Mouse (Mus musculus) heart, embryonic 14.5 days (tissue): Measurements from ENCODE around the gene Agbl5. TPM values are rescaled to one million over a fixed set of nuclear protein-coding genes. Genes with fewer than 3 reads are reported as not detected.
"Not testable (repeated sequence)": the region's sequence is repeated elsewhere in the genome, so short reads cannot be mapped to it uniquely, and the experiment has no call there.

Experiments used
- ATAC-seq: fragments of 200-750 bp; cut with Nextera tagmentation; 2 replicates; pipeline ENCODE4 v1.8.0; 2017; ENCODE audit warnings: low read depth, moderate TSS enrichment; ENCODE audit not compliant: insufficient number of reproducible peaks, insufficient read depth, low FRiP score
- H3K27ac ChIP-seq, 2 experiments: fragments of 200-500 bp in 1 of 2; fragments of 300-500 bp in 1 of 2; sonication (generic) in 1 of 2; replicated peaks in 1 of 2; 2 replicates each; pipeline ENCODE4 v1.5.1; 2012 to 2014; ENCODE audit warnings: low read depth in 2 of 2, low read length in 2 of 2, control low read depth in 1 of 2, mild to moderate bottlenecking in 1 of 2, mixed read lengths in 1 of 2; ENCODE audit not compliant: control insufficient read depth in 1 of 2, insufficient read depth in 1 of 2
- H3K27me3 ChIP-seq: fragments of 300-500 bp; sonication (generic); 2 replicates; pipeline ENCODE4 v1.6.1; 2014; ENCODE audit warnings: mild to moderate bottlenecking, low read length, control low read depth; ENCODE audit not compliant: control insufficient read depth, insufficient read depth
- H3K36me3 ChIP-seq: fragments of 300-500 bp; sonication (generic); 2 replicates; pipeline ENCODE4 v1.6.1; 2014; ENCODE audit warnings: mild to moderate bottlenecking, control low read depth, low read length, mixed read lengths; ENCODE audit not compliant: control insufficient read depth, insufficient read depth
- H3K4me1 ChIP-seq, 2 experiments: fragments of 200-500 bp in 1 of 2; fragments of 300-500 bp in 1 of 2; sonication (generic) in 1 of 2; 2 replicates each; pipeline ENCODE4 v1.6.1; 2012 to 2014; ENCODE audit warnings: low read length in 2 of 2, control low read depth in 1 of 2, mixed read lengths in 1 of 2; ENCODE audit not compliant: control insufficient read depth in 2 of 2, insufficient read depth in 2 of 2
- H3K4me2 ChIP-seq: fragments of 300-500 bp; sonication (generic); 2 replicates; pipeline ENCODE4 v1.6.1; 2014; ENCODE audit warnings: mild to moderate bottlenecking, low read length
- H3K4me3 ChIP-seq, 2 experiments: fragments of 200-500 bp in 1 of 2; fragments of 300-500 bp in 1 of 2; sonication (generic) in 1 of 2; 2 replicates each; pipeline ENCODE4 v1.5.1; 2012 to 2014; ENCODE audit warnings: low read length in 2 of 2, mild to moderate bottlenecking in 2 of 2, control low read depth in 1 of 2, low read depth in 1 of 2, moderate library complexity in 1 of 2; ENCODE audit not compliant: control insufficient read depth in 1 of 2, insufficient read depth in 1 of 2
- H3K9ac ChIP-seq: fragments of 300-500 bp; sonication (generic); 2 replicates; pipeline ENCODE4 v1.6.1; 2014; ENCODE audit warnings: mild to moderate bottlenecking, low read length
- H3K9me3 ChIP-seq: fragments of 300-500 bp; sonication (generic); 2 replicates; pipeline ENCODE4 v1.6.1; 2016; ENCODE audit warnings: low read length, control low read depth; ENCODE audit not compliant: control insufficient read depth
- WGBS: fragments of 180-500 bp; shearing (Covaris S2); extraction: QIAGEN DNeasy Blood & Tissue Kit; methylation state at CpG from one replicate; pipeline ENCODE4 v1.1.7; 2014; 5-methylcytosine and 5-hydroxymethylcytosine counted together
- polyA plus RNA-seq: library from polyadenylated mRNA; unstranded; fragments of >200 nt; fragmentation: Nextera tagmentation; extraction: Ambion mirVana; gene quantifications from 2 replicates; pipeline ENCODE4 v1.2.1, GENCODE M21; 2014

Agbl5 gene
- polyA plus RNA-seq, 1 experiment from 2014 or later, result 10.8 TPM

DNA sequence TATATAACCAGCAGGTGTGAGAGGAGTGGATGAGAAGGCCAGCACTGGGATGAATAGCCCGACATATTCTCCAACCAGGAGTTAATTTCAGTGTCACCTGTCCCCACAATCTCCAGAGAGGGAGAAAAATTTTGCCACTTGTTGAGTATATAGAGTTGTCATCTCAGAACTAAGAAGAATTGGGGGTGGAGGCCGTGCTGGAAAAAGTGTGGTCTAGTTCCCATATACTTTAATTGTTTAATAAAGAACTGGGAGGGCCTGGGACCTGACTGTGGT lies 18.4 kb upstream of the Agbl5 start:
- Histone ChIP-seq H3K4me1 (peaks cover 7 to 16% of the 10 kb centered on the region in 2 experiments), H3K27me3 (no peaks in the 10 kb centered on the region), H3K36me3 (peaks cover 43% of the 10 kb centered on the region), H3K9me3 (no peaks in the 10 kb centered on the region), H3K27ac (peak overlapping the region in 1 of 2 experiments; percentile 65; a peak in 2 of 4 replicates), H3K4me2 (peak overlapping the region; percentile 82), H3K4me3 (peak overlapping the region; percentile 82 to 90), H3K9ac (peak overlapping the region; percentile 94)
- 14% methylated on average over 2 of the region's 2 CpGs for WGBS
- ATAC-seq, result no peak

DNA sequence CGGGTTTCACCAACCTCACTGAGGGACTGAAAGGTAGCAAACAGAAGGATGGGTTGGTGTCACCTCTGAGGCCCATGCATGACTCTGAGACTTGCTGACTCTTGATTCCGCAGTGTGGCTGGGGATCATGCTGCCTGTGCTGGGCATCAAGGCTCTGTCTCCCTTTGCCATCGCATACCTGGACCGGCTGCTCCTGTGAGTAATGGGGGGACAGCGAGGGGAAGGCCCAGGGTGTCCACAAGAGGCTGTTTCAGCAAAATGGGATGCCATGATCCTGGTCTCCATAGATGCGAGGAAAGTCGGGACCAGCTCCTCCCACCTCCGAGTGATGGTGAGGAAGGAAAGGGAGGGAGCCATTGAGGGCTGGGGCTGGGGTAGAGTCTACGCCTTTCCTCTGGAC lies 15.9 kb upstream of the Agbl5 start:
- H3K4me3 ChIP-seq, result no peak overlapping the region
- WGBS, result 87% methylated on average over 9 of the region's 9 CpGs
- H3K27me3 ChIP-seq, result no peaks in the 10 kb centered on the region
- no peaks in the 10 kb centered on the region for H3K9me3 ChIP-seq
- peaks cover 68% of the 10 kb centered on the region for H3K36me3 ChIP-seq
- H3K27ac ChIP-seq, result no peak overlapping the region
- no peak overlapping the region for H3K9ac ChIP-seq
- ATAC-seq, result no peak
- peaks cover 7 to 16% of the 10 kb centered on the region in 2 experiments for H3K4me1 ChIP-seq
- H3K4me2 ChIP-seq, result no peak overlapping the region

DNA sequence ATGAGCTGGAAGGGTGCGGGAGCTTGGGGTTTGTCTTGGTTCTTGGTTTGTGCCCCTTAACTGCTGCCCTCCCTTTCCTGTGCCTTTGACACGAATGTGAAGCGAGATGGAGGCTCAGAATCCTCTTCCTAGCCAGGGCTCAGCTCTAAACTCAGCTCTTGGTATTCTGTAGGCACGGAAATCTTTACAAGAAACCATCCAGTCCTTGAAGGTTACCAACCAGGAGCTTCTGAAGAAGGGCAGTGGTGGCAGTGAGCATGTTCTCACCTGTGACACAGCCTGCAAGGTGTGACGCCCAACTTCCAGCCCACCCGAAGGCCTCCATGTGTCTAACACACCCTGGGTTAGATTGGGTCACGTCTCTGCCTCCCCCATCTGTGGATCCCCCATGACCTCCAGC lies 14.1 kb upstream of the Agbl5 start:
- no peak overlapping the region for H3K4me3 ChIP-seq
- ATAC-seq, result no peak
- H3K9ac ChIP-seq, result no peak overlapping the region
- H3K4me2 ChIP-seq, result no peak overlapping the region
- 94% methylated on average over 7 of the region's 7 CpGs for WGBS
- peaks cover 74% of the 10 kb centered on the region for H3K36me3 ChIP-seq
- no peaks in the 10 kb centered on the region for H3K9me3 ChIP-seq
- no peak overlapping the region for H3K27ac ChIP-seq
- H3K4me1 ChIP-seq, result peaks cover 4 to 16% of the 10 kb centered on the region in 2 experiments
- no peaks in the 10 kb centered on the region for H3K27me3 ChIP-seq

DNA sequence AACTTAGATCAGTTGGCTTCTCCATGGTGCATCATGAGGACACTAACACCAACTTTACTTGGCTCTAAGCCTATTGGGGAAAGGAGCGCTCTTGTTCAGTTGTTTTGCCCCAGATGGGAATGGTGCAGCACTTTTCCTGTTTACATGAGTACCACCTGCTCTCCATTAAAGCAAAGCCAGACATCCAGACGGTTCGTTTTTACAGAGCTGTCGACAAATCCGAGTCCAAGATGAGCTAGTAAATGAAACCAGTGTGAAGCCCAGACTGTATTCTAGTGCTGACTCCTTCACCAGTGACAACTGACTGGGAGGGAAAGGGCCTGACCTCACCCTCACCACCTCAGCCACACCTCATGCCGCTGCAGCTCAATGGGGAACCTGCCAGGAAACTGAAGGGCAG lies 9.9 kb upstream of the Agbl5 start:
- ATAC-seq, result no peak
- Histone ChIP-seq H3K4me3 (no peak overlapping the region), H3K27ac (no peak overlapping the region), H3K4me2 (no peak overlapping the region), H3K36me3 (peaks cover 46% of the 10 kb centered on the region), H3K27me3 (no peaks in the 10 kb centered on the region), H3K4me1 (no peaks in the 10 kb centered on the region), H3K9me3 (no peaks in the 10 kb centered on the region), H3K9ac (no peak overlapping the region)
- WGBS, result 47% methylated on average over 6 of the region's 6 CpGs

DNA sequence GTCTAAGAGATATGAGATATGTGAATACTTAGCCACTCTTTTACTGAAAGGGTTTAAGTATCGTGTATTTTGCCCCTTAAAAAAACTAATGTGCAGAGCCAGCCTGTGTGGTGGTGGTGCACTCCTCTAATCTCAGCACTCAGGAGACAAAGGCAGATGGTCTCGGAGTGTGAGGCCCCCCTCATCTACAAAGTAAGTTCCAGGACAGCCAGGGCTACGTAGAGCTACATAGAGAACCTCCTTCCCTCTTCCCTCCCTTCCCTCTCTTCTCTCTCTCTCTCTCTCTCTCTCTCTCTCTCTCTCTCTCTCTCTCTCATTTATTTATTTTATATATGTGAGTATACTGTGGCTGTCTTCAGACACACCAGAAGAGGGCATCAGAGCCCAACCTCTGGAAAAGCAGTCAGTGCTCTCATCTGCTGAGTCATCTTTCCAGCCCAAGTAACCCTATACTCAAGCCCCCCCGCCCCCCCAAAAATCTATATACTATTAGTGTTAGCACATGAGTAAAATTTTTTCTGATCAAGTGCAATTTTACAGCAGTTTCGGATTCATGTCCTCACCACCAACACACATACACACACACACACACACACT lies 9.0 kb upstream of the Agbl5 start:
- no peak for ATAC-seq
- Histone ChIP-seq H3K4me3 (no peak overlapping the region), H3K4me1 (no peaks in the 10 kb centered on the region), H3K9ac (no peak overlapping the region), H3K9me3 (no peaks in the 10 kb centered on the region), H3K4me2 (no peak overlapping the region), H3K27me3 (no peaks in the 10 kb centered on the region), H3K27ac (no peak overlapping the region), H3K36me3 (peaks cover 37% of the 10 kb centered on the region)
- 73% methylated on average over 5 of the region's 5 CpGs for WGBS

DNA sequence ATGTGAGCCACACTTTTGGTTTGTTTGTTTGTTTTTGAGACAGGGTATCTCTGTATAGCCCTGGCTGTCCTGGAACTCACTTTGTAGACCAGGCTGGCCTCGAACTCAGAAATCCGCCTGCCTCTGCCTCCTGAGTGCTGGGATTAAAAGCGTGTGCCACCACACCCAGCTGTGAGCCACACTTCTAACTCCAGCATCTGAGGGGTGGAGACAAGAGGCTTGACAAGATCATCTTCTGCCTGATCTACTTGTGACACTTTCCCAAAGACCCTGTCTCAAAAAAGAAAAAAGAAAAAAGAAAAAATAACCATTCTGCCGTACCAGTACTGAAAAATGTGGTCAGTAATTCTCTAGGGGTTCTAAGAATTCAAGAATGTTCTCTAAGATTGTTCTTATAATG lies 6.7 kb upstream of the Agbl5 start:
- not testable (repeated sequence) for H3K27ac ChIP-seq, H3K27me3 ChIP-seq, H3K4me2 ChIP-seq, ATAC-seq, H3K4me1 ChIP-seq, H3K4me3 ChIP-seq, H3K9ac ChIP-seq, H3K9me3 ChIP-seq
- H3K36me3 ChIP-seq, result peaks cover 13% of the 10 kb centered on the region
- 84% methylated on average over 4 of the region's 4 CpGs for WGBS

DNA sequence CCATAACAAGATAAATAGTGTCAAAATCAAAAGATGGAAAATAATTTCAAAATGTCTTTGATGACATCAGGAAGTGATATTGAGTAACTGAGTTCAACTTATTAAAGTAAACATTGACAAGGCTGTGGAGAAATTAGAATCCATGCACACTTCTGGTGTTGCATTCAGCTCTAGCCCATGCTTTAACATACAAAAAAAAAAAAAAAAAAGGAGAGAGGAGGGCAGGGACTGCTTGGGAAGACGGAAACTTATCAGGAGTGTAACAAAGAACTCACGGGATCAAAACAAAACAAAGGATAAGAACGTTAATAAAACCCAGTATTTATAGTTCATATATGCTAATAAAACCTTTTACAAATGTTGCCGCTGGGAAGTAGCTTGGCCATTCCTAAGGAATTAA lies 2.3 kb upstream of the Agbl5 start:
- H3K27ac ChIP-seq, result no peak overlapping the region
- no peak overlapping the region for H3K4me3 ChIP-seq
- H3K4me1 ChIP-seq, result peaks cover 8 to 13% of the 10 kb centered on the region in 2 experiments
- ATAC-seq, result no peak
- peak overlapping the region; percentile 78 for H3K4me2 ChIP-seq
- no peak overlapping the region for H3K9ac ChIP-seq
- WGBS, result 46% methylated on average over 4 of the region's 4 CpGs
- no peaks in the 10 kb centered on the region for H3K27me3 ChIP-seq
- H3K9me3 ChIP-seq, result no peaks in the 10 kb centered on the region
- H3K36me3 ChIP-seq, result peaks cover 9% of the 10 kb centered on the region

DNA sequence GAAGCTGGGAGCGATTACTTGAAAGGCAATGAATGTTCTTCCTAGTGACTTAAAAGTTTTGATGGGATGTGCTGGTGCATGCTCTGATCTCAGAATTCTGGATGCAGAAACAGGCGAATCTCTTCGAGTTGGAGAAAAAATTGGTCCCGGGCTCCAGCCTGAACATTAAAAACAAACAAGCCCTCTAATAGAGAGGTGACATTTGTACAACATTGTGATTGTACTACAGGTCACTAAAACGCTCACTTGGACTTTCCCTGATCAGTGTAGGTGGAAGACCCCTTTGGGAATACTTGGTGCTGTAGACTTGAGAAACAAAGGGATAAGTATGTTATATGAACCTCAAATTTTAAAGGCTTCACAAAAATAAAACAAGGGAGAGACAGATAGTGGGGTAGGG lies 1.8 kb upstream of the Agbl5 start:
- H3K4me3 ChIP-seq, result peak overlapping the region; percentile 76 to 88; a peak in 3 of 4 replicates
- H3K4me2 ChIP-seq, result peak overlapping the region; percentile 78
- ATAC-seq, result no peak
- H3K27ac ChIP-seq, result peak overlapping the region; percentile 5 to 96; a peak in 2 of 4 replicates
- H3K36me3 ChIP-seq, result peaks cover 14% of the 10 kb centered on the region
- no peaks in the 10 kb centered on the region for H3K27me3 ChIP-seq
- peak overlapping the region; percentile 86 for H3K9ac ChIP-seq
- H3K9me3 ChIP-seq, result no peaks in the 10 kb centered on the region
- peaks cover 8 to 13% of the 10 kb centered on the region in 2 experiments for H3K4me1 ChIP-seq
- 30% methylated on average over 5 of the region's 5 CpGs for WGBS
